ENCODE assay signal across 8 mouse cellular contexts in the genomic region with DNA sequence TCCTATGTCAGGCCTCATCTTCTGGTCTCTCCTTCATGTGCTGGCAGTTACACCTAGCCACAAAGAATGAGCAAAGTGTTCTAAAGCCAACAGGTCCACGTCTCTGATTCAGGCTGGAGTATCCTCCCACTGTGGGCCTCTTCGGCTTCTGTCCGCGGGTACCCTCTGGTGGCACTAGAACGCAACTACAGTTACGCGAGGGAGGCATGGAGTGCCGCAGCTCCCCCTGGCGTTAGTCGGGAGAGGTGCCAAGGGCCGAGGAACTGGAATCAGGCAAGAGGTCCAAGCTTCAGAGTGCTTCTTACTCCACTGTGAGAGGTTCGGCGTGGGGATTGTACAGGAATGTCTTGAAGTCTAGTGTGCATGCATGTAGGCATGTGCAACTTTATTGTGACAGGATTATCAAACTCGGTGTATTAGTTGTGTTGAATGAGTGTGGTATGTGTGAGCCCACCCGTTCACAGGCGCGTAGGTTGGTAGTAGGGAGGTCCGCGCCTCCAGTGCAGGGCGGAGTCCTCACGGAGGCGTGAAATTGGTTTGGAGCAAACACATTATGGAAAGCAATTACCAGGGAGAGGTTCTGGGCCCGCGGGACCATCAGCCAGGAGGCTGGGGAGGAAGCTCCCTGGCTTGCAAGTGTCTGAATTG. TPM values are rescaled to one million over a fixed set of nuclear protein-coding genes. Genes with fewer than 3 reads are reported as not detected.
DNase-seq lines count a peak whose midpoint lies in the region; ATAC-seq and TF ChIP-seq lines count a peak whose summit lies in the region.

No protein-coding gene starts in this region.

- peaks cover 12% of the 10 kb centered on the region for H3K4me1 ChIP-seq in embryonic facial prominence, embryonic 14.5 days (ENCODE audit: control insufficient read depth, insufficient read depth, low read length)
- peaks cover 21% of the 10 kb centered on the region for H3K4me1 ChIP-seq in heart, embryonic 10.5 days
- H3K4me1 ChIP-seq in kidney, embryonic 14.5 days (ENCODE audit: control insufficient read depth, insufficient read depth, low read length) = peaks cover 13% of the 10 kb centered on the region
- H3K4me1 ChIP-seq in limb, embryonic 13.5 days = peaks cover 10% of the 10 kb centered on the region
- no peaks in the 10 kb centered on the region for H3K4me1 ChIP-seq in midbrain, postnatal 0 days (ENCODE audit: insufficient read depth, low read length)

- DNase-seq in B cell, adult 2 months = peak; percentile 94
- peak; percentile 74 to 87 for DNase-seq in adrenal gland, postnatal 4 days (ENCODE audit: low spot score in 2 of 2)
- peak; percentile 89 for DNase-seq in embryonic facial prominence, embryonic 14.5 days (ENCODE audit: low spot score)
- DNase-seq in heart, embryonic 10.5 days (ENCODE audit: low spot score) = peak; percentile 92
- DNase-seq in midbrain, postnatal 0 days (ENCODE audit: low spot score) = peak; percentile 90
- DNase-seq in spleen, postnatal 14 days (ENCODE audit: low spot score in 2 of 2) = peak; percentile 75 to 83

- 20% methylated on average over 24 of the region's 24 CpGs for WGBS in embryonic facial prominence, embryonic 14.5 days
- 16% methylated on average over 24 of the region's 24 CpGs for WGBS in heart, embryonic 10.5 days
- WGBS in kidney, embryonic 14.5 days = 11% methylated on average over 24 of the region's 24 CpGs
- WGBS in limb, embryonic 13.5 days = 11% methylated on average over 24 of the region's 24 CpGs
- 21% methylated on average over 24 of the region's 24 CpGs for WGBS in midbrain, postnatal 0 days

- H3K36me3 ChIP-seq in embryonic facial prominence, embryonic 14.5 days (ENCODE audit: control insufficient read depth, insufficient read depth, low read length) = no peaks in the 10 kb centered on the region
- no peaks in the 10 kb centered on the region for H3K36me3 ChIP-seq in heart, embryonic 10.5 days
- no peaks in the 10 kb centered on the region for H3K36me3 ChIP-seq in kidney, embryonic 14.5 days (ENCODE audit: control insufficient read depth, insufficient read depth, low read length)
- no peaks in the 10 kb centered on the region for H3K36me3 ChIP-seq in limb, embryonic 13.5 days
- H3K36me3 ChIP-seq in midbrain, postnatal 0 days (ENCODE audit: insufficient read depth, low read length) = no peaks in the 10 kb centered on the region

- peak; percentile 54 for ATAC-seq in embryonic facial prominence, embryonic 14.5 days (ENCODE audit: low read depth)
- peak; percentile 54; the same call in 1 of the 2 replicates for ATAC-seq in kidney, embryonic 14.5 days (ENCODE audit: low FRiP score, low TSS enrichment)
- ATAC-seq in limb, embryonic 13.5 days (ENCODE audit: low FRiP score, low read depth) = peak; percentile 52; the same call in 1 of the 2 replicates
- peak; percentile 61 for ATAC-seq in midbrain, postnatal 0 days (ENCODE audit: low FRiP score)

- H3K27ac ChIP-seq in embryonic facial prominence, embryonic 14.5 days (replicated peaks; ENCODE audit: low read depth, low read length) = no peak overlapping the region
- no peak overlapping the region for H3K27ac ChIP-seq in heart, embryonic 10.5 days
- no peak overlapping the region for H3K27ac ChIP-seq in kidney, embryonic 14.5 days (ENCODE audit: low read depth, low read length)
- no peak overlapping the region for H3K27ac ChIP-seq in limb, embryonic 13.5 days
- no peak overlapping the region for H3K27ac ChIP-seq in midbrain, postnatal 0 days (ENCODE audit: low read depth, low read length)

- no peak overlapping the region for H3K9ac ChIP-seq in embryonic facial prominence, embryonic 14.5 days (ENCODE audit: low read depth, low read length)
- H3K9ac ChIP-seq in kidney, embryonic 14.5 days (ENCODE audit: low read depth, low read length) = no peak overlapping the region
- no peak overlapping the region for H3K9ac ChIP-seq in limb, embryonic 13.5 days
- no peak overlapping the region for H3K9ac ChIP-seq in midbrain, postnatal 0 days (replicated peaks; ENCODE audit: low read length, poor library complexity, severe bottlenecking)

- no peak overlapping the region for H3K4me3 ChIP-seq in embryonic facial prominence, embryonic 14.5 days (ENCODE audit: low read depth, low read length)
- no peak overlapping the region for H3K4me3 ChIP-seq in heart, embryonic 10.5 days
- H3K4me3 ChIP-seq in kidney, embryonic 14.5 days (ENCODE audit: low read length) = no peak overlapping the region
- no peak overlapping the region for H3K4me3 ChIP-seq in limb, embryonic 13.5 days
- H3K4me3 ChIP-seq in midbrain, postnatal 0 days (ENCODE audit: low read depth, low read length) = no peak overlapping the region

- peak; percentile 100 for TF ChIP-seq CTCF in midbrain, postnatal 0 days (IDR thresholded peaks at IDR 0.05)

- no peak overlapping the region for H3K4me2 ChIP-seq in embryonic facial prominence, embryonic 14.5 days (ENCODE audit: low read depth, low read length)
- no peak overlapping the region for H3K4me2 ChIP-seq in kidney, embryonic 14.5 days (replicated peaks; ENCODE audit: low read depth, low read length)
- H3K4me2 ChIP-seq in limb, embryonic 13.5 days (replicated peaks) = no peak overlapping the region
- H3K4me2 ChIP-seq in midbrain, postnatal 0 days (ENCODE audit: low read depth, low read length, poor library complexity, severe bottlenecking) = no peak overlapping the region

- no peaks in the 10 kb centered on the region for H3K9me3 ChIP-seq in embryonic facial prominence, embryonic 14.5 days (ENCODE audit: control insufficient read depth, low read length)
- no peaks in the 10 kb centered on the region for H3K9me3 ChIP-seq in heart, embryonic 10.5 days
- no peaks in the 10 kb centered on the region for H3K9me3 ChIP-seq in kidney, embryonic 14.5 days (ENCODE audit: control insufficient read depth, low read length)
- no peaks in the 10 kb centered on the region for H3K9me3 ChIP-seq in limb, embryonic 13.5 days
- H3K9me3 ChIP-seq in midbrain, postnatal 0 days (ENCODE audit: low read length) = no peaks in the 10 kb centered on the region

- peaks cover 50% of the 10 kb centered on the region for H3K27me3 ChIP-seq in embryonic facial prominence, embryonic 14.5 days (replicated peaks; ENCODE audit: control insufficient read depth, insufficient read depth, low read length)
- peaks cover 95% of the 10 kb centered on the region for H3K27me3 ChIP-seq in heart, embryonic 10.5 days (ENCODE audit: insufficient read depth, poor library complexity, severe bottlenecking)
- H3K27me3 ChIP-seq in kidney, embryonic 14.5 days (ENCODE audit: control insufficient read depth, insufficient read depth, low read length) = peaks cover 67% of the 10 kb centered on the region
- peaks cover 87% of the 10 kb centered on the region for H3K27me3 ChIP-seq in limb, embryonic 13.5 days
- H3K27me3 ChIP-seq in midbrain, postnatal 0 days (ENCODE audit: insufficient read depth, low read length) = peaks cover 43% of the 10 kb centered on the region

RNA-seq across cellular contexts. Expression of gene Gbx1, which starts 3.2 kb away (rescaled TPM):
- total RNA-seq in adrenal gland, postnatal 4 days (2021) = under 1 TPM in 1 of 2 experiments, not detected in 1; 0.11 TPM
- 0.04 and 0.05 TPM in 2 replicates for polyA plus RNA-seq in embryonic facial prominence, embryonic 14.5 days (2014; fragmentation: Nextera tagmentation; extraction: Ambion mirVana)
- 0.06 TPM in 1 of 2 replicates, not detected in the other for polyA plus RNA-seq in heart, embryonic 10.5 days (2016; fragmentation: Nextera tagmentation; extraction: Ambion mirVana)
- polyA plus RNA-seq in kidney, embryonic 14.5 days (2014; fragmentation: Nextera tagmentation; extraction: Ambion mirVana) = 0.05 TPM in 1 of 2 replicates, not detected in the other
- polyA plus RNA-seq in limb, embryonic 13.5 days (2015; fragmentation: Nextera tagmentation; extraction: Ambion mirVana) = not detected in 2 replicates
- 0.33 TPM in 1 of 2 replicates, not detected in the other for total RNA-seq in midbrain, postnatal 0 days (2014; rRNA removed)
- 0.09 and 0.12 TPM in 2 replicates for polyA plus RNA-seq in midbrain, postnatal 0 days (2015; fragmentation: Nextera tagmentation; extraction: Ambion mirVana)

RNA-seq across cellular contexts. Expression of gene Asb10, which starts 10.6 kb away (rescaled TPM):
- total RNA-seq in adrenal gland, postnatal 4 days (2021) = 1 to 10 TPM; 2.6 to 3.0 TPM
- 1.2 and 1.8 TPM in 2 replicates for polyA plus RNA-seq in embryonic facial prominence, embryonic 14.5 days (2014; fragmentation: Nextera tagmentation; extraction: Ambion mirVana)
- 1.6 and 3.3 TPM in 2 replicates for polyA plus RNA-seq in heart, embryonic 10.5 days (2016; fragmentation: Nextera tagmentation; extraction: Ambion mirVana)
- polyA plus RNA-seq in kidney, embryonic 14.5 days (2014; fragmentation: Nextera tagmentation; extraction: Ambion mirVana) = 0.54 and 0.91 TPM in 2 replicates
- polyA plus RNA-seq in limb, embryonic 13.5 days (2015; fragmentation: Nextera tagmentation; extraction: Ambion mirVana) = 1.6 and 2.2 TPM in 2 replicates
- total RNA-seq in midbrain, postnatal 0 days (2014; rRNA removed) = 1.2 TPM in 1 of 2 replicates, not detected in the other
- polyA plus RNA-seq in midbrain, postnatal 0 days (2015; fragmentation: Nextera tagmentation; extraction: Ambion mirVana) = 0.31 and 0.39 TPM in 2 replicates

RNA-seq across cellular contexts. Expression of gene 4931409K22Rik, which starts 26.4 kb away (rescaled TPM):
- total RNA-seq in adrenal gland, postnatal 4 days (2021) = under 1 TPM in 1 of 2 experiments, not detected in 1; 0.11 TPM
- polyA plus RNA-seq in embryonic facial prominence, embryonic 14.5 days (2014; fragmentation: Nextera tagmentation; extraction: Ambion mirVana) = not detected in 2 replicates
- 0.06 and 0.09 TPM in 2 replicates for polyA plus RNA-seq in heart, embryonic 10.5 days (2016; fragmentation: Nextera tagmentation; extraction: Ambion mirVana)
- 0.26 and 0.34 TPM in 2 replicates for polyA plus RNA-seq in kidney, embryonic 14.5 days (2014; fragmentation: Nextera tagmentation; extraction: Ambion mirVana)
- polyA plus RNA-seq in limb, embryonic 13.5 days (2015; fragmentation: Nextera tagmentation; extraction: Ambion mirVana) = 0.17 and 0.49 TPM in 2 replicates
- not detected in 2 replicates for total RNA-seq in midbrain, postnatal 0 days (2014; rRNA removed)
- not detected in 2 replicates for polyA plus RNA-seq in midbrain, postnatal 0 days (2015; fragmentation: Nextera tagmentation; extraction: Ambion mirVana)

RNA-seq across cellular contexts. Expression of gene Abcf2, which starts 47.1 kb away (rescaled TPM):
- 10 to 100 TPM; 54.7 to 59.8 TPM for total RNA-seq in adrenal gland, postnatal 4 days (2021)
- polyA plus RNA-seq in embryonic facial prominence, embryonic 14.5 days (2014; fragmentation: Nextera tagmentation; extraction: Ambion mirVana) = 83.7 and 96.3 TPM in 2 replicates
- polyA plus RNA-seq in heart, embryonic 10.5 days (2016; fragmentation: Nextera tagmentation; extraction: Ambion mirVana) = 107 and 126 TPM in 2 replicates
- 102 and 121 TPM in 2 replicates for polyA plus RNA-seq in kidney, embryonic 14.5 days (2014; fragmentation: Nextera tagmentation; extraction: Ambion mirVana)
- polyA plus RNA-seq in limb, embryonic 13.5 days (2015; fragmentation: Nextera tagmentation; extraction: Ambion mirVana) = 120 and 128 TPM in 2 replicates
- 55.9 and 57.0 TPM in 2 replicates for total RNA-seq in midbrain, postnatal 0 days (2014; rRNA removed)
- 58.2 and 62.3 TPM in 2 replicates for polyA plus RNA-seq in midbrain, postnatal 0 days (2015; fragmentation: Nextera tagmentation; extraction: Ambion mirVana)

RNA-seq across cellular contexts. Expression of gene Chpf2, which starts 56.4 kb away (rescaled TPM):
- total RNA-seq in adrenal gland, postnatal 4 days (2021) = 10 to 100 TPM; 59.1 to 68.4 TPM
- polyA plus RNA-seq in embryonic facial prominence, embryonic 14.5 days (2014; fragmentation: Nextera tagmentation; extraction: Ambion mirVana) = 21.2 and 23.4 TPM in 2 replicates
- 19.1 and 22.8 TPM in 2 replicates for polyA plus RNA-seq in heart, embryonic 10.5 days (2016; fragmentation: Nextera tagmentation; extraction: Ambion mirVana)
- polyA plus RNA-seq in kidney, embryonic 14.5 days (2014; fragmentation: Nextera tagmentation; extraction: Ambion mirVana) = 8.3 and 11.0 TPM in 2 replicates
- polyA plus RNA-seq in limb, embryonic 13.5 days (2015; fragmentation: Nextera tagmentation; extraction: Ambion mirVana) = 31.6 and 33.3 TPM in 2 replicates
- total RNA-seq in midbrain, postnatal 0 days (2014; rRNA removed) = 31.3 and 32.8 TPM in 2 replicates
- 25.5 and 26.3 TPM in 2 replicates for polyA plus RNA-seq in midbrain, postnatal 0 days (2015; fragmentation: Nextera tagmentation; extraction: Ambion mirVana)
